19 mouse cellular contexts compared by ENCODE assay signal in the genomic region with DNA sequence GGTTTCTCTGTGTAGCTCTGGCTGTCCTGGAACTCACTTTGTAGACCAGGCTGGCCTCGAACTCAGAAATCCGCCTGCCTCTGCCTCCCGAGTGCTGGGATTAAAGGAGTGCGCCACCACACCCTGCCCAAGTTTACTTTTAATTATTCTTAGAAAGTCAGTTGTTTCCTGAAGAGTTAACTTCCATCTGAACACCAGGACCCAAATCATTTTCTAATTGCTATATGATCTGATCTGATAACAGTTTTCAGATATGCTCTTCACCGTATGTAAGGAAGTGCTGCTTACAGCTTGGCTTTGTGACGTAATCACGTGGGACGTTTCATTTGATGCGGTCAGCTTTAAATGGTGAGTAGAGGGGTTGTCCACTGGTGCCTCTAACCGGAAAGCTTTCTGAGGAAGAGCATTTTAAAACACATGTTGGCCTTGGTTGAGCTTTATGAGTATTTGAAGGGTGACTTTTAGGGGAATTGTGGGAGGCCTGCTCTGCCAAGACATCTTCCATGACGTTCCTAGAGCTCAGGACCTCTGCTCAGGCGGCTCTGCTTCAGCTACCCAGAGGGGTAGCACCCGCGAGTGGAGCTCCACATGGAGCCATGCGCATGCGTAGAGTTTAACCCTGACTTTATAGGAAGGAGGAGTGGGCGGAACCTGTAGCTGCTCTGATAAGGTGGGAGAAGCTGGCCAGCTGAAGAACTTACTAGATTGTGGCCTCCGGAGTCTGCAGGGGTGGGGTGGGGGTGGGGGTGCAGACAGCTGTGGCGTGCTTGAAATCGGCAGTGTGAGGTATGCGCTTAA. TPM values are rescaled to one million over a fixed set of nuclear protein-coding genes. Genes with fewer than 3 reads are reported as not detected.
DNase-seq lines count a peak whose midpoint lies in the region; ATAC-seq and TF ChIP-seq lines count a peak whose summit lies in the region.
"Had no signal": no experiment of that assay in that cellular context is flagged by ENCODE, and none has a peak within 500 bp of the region (broad histone marks: within the 10 kb centered on the region; RNA-seq: fewer than 3 reads in every experiment).

No protein-coding gene starts in this region.

- no peaks in the 10 kb centered on the region for H3K9me3 ChIP-seq in embryonic facial prominence, embryonic 15.5 days (replicated peaks)
- H3K9me3 ChIP-seq in embryonic facial prominence, embryonic 10.5 days, result no peaks in the 10 kb centered on the region
- H3K9me3 ChIP-seq in liver, postnatal 0 days (ENCODE audit: low read length), result no peaks in the 10 kb centered on the region
- no peaks in the 10 kb centered on the region for H3K9me3 ChIP-seq in liver, embryonic 14.5 days (ENCODE audit: control insufficient read depth, low read length)
- H3K9me3 ChIP-seq in forebrain, embryonic 14.5 days (replicated peaks; ENCODE audit: control insufficient read depth, low read length), result no peaks in the 10 kb centered on the region
- H3K9me3 ChIP-seq: forebrain, embryonic 13.5 days had no signal

- ATAC-seq in embryonic facial prominence, embryonic 15.5 days (ENCODE audit: insufficient number of reproducible peaks, low FRiP score, low TSS enrichment, low read depth), result 0 out of 2 replicates have a peak, but pooled peaks have one; percentile 11
- no peak for ATAC-seq in liver, postnatal 0 days
- ATAC-seq in liver, embryonic 14.5 days (ENCODE audit: insufficient read depth), result peak; percentile 25; the same call in 1 of the 2 replicates
- no peak for ATAC-seq in forebrain, embryonic 14.5 days
- ATAC-seq: forebrain, embryonic 13.5 days; hindbrain, embryonic 16.5 days; midbrain, embryonic 16.5 days had no signal

- no peak for DNase-seq in embryonic facial prominence, embryonic 10.5 days (ENCODE audit: low spot score)
- peak; percentile 50 for DNase-seq in liver
- no peak for DNase-seq in liver, postnatal 0 days
- DNase-seq in T-cell, adult 2 months (ENCODE audit: low spot score), result peak; percentile 59
- no peak for DNase-seq in liver, embryonic 14.5 days (ENCODE audit: low read depth in 3 of 3, low spot score in 3 of 3)
- DNase-seq in forebrain, embryonic 14.5 days (ENCODE audit: low spot score), result no peak
- DNase-seq in spleen, postnatal 14 days (ENCODE audit: low spot score in 2 of 2), result no peak
- DNase-seq: adrenal gland, postnatal 36 days; cerebellum, postnatal 25 days; heart, postnatal 4 days; kidney, adult 18-20 months; kidney, postnatal 10 days; lung, embryonic 14.5 days; retina, postnatal 1 day had no signal

- H3K4me1 ChIP-seq in embryonic facial prominence, embryonic 15.5 days, result 0 out of 2 replicates have a peak, but pooled peaks cover 3% of the 10 kb centered on the region
- peaks cover 9% of the 10 kb centered on the region for H3K4me1 ChIP-seq in embryonic facial prominence, embryonic 10.5 days
- no peaks in the 10 kb centered on the region; the same call in 1 of the 2 replicates for H3K4me1 ChIP-seq in liver, postnatal 0 days (ENCODE audit: insufficient read depth)
- H3K4me1 ChIP-seq in liver, embryonic 14.5 days (replicated peaks; ENCODE audit: control insufficient read depth in 2 of 2, insufficient read depth in 2 of 2, low read length in 1 of 2), result peaks cover 0 to 4% of the 10 kb centered on the region in 2 experiments; a peak in 2 of 4 replicates
- H3K4me1 ChIP-seq in forebrain, embryonic 14.5 days (ENCODE audit: control insufficient read depth, insufficient read depth, low read length), result no peaks in the 10 kb centered on the region
- H3K4me1 ChIP-seq: forebrain, embryonic 13.5 days had no signal

- 0 out of 2 replicates have a peak, but pooled peaks cover 7% of the 10 kb centered on the region for H3K36me3 ChIP-seq in embryonic facial prominence, embryonic 15.5 days
- peaks cover 12% of the 10 kb centered on the region; the same call in 1 of the 2 replicates for H3K36me3 ChIP-seq in embryonic facial prominence, embryonic 10.5 days (replicated peaks)
- 0 out of 2 replicates have a peak, but pooled peaks cover 2% of the 10 kb centered on the region for H3K36me3 ChIP-seq in liver, postnatal 0 days (replicated peaks; ENCODE audit: insufficient read depth, low read length)
- H3K36me3 ChIP-seq in liver, embryonic 14.5 days (replicated peaks; ENCODE audit: control insufficient read depth, insufficient read depth, low read depth), result no peaks in the 10 kb centered on the region; the same call in 1 of the 2 replicates
- H3K36me3 ChIP-seq in forebrain, embryonic 14.5 days (ENCODE audit: control insufficient read depth, insufficient read depth, low read length), result peaks cover 2% of the 10 kb centered on the region; the same call in 1 of the 2 replicates

- TF ChIP-seq CTCF in liver, postnatal 0 days (IDR thresholded peaks at IDR 0.05; ENCODE audit: low read depth), result no peak
- TF ChIP-seq CTCF in liver, embryonic 14.5 days (IDR thresholded peaks at IDR 0.05; ENCODE audit: low read depth), result no peak

- no peak overlapping the region for H3K27ac ChIP-seq in embryonic facial prominence, embryonic 15.5 days (replicated peaks)
- H3K27ac ChIP-seq in embryonic facial prominence, embryonic 10.5 days (replicated peaks), result no peak overlapping the region
- H3K27ac ChIP-seq in liver, postnatal 0 days (ENCODE audit: low read depth), result no peak overlapping the region
- H3K27ac ChIP-seq in liver, embryonic 14.5 days, result no peak overlapping the region
- H3K27ac ChIP-seq in forebrain, embryonic 14.5 days (ENCODE audit: low read depth, low read length), result no peak overlapping the region
- H3K27ac ChIP-seq: forebrain, embryonic 13.5 days; macrophage had no signal

- H3K27me3 ChIP-seq in embryonic facial prominence, embryonic 15.5 days, result no peaks in the 10 kb centered on the region
- H3K27me3 ChIP-seq in embryonic facial prominence, embryonic 10.5 days (replicated peaks; ENCODE audit: low read depth, poor library complexity, severe bottlenecking), result no peaks in the 10 kb centered on the region
- no peaks in the 10 kb centered on the region for H3K27me3 ChIP-seq in liver, postnatal 0 days (ENCODE audit: insufficient read depth, low read length)
- no peaks in the 10 kb centered on the region for H3K27me3 ChIP-seq in liver, embryonic 14.5 days (ENCODE audit: control insufficient read depth, insufficient read depth, low read length)
- H3K27me3 ChIP-seq in forebrain, embryonic 14.5 days (replicated peaks; ENCODE audit: control insufficient read depth, insufficient read depth, low read length), result no peaks in the 10 kb centered on the region
- H3K27me3 ChIP-seq: forebrain, embryonic 13.5 days had no signal

- 74% methylated on average over 21 of the region's 21 CpGs for WGBS in embryonic facial prominence, embryonic 15.5 days
- WGBS in embryonic facial prominence, embryonic 10.5 days, result 90% methylated on average over 21 of the region's 21 CpGs
- WGBS in liver, postnatal 0 days (ENCODE audit: insufficient replicate concordance), result 75% methylated on average over 21 of the region's 21 CpGs
- WGBS in liver, embryonic 14.5 days (ENCODE audit: insufficient replicate concordance), result 52% methylated on average over 21 of the region's 21 CpGs
- WGBS in forebrain, embryonic 14.5 days, result 92% methylated on average over 21 of the region's 21 CpGs

- no peak overlapping the region for H3K4me3 ChIP-seq in embryonic facial prominence, embryonic 15.5 days (replicated peaks)
- no peak overlapping the region for H3K4me3 ChIP-seq in embryonic facial prominence, embryonic 10.5 days
- no peak overlapping the region for H3K4me3 ChIP-seq in liver, postnatal 0 days (ENCODE audit: low read depth, low read length)
- no peak overlapping the region for H3K4me3 ChIP-seq in liver, embryonic 14.5 days (ENCODE audit: insufficient read depth in 1 of 2, low read depth in 2 of 2, low read length in 2 of 2)
- no peak overlapping the region for H3K4me3 ChIP-seq in forebrain, embryonic 14.5 days (ENCODE audit: low read depth, low read length)
- H3K4me3 ChIP-seq: forebrain, embryonic 13.5 days had no signal

- no peak overlapping the region for H3K9ac ChIP-seq in embryonic facial prominence, embryonic 15.5 days
- no peak overlapping the region for H3K9ac ChIP-seq in liver, postnatal 0 days (replicated peaks)
- no peak overlapping the region for H3K9ac ChIP-seq in liver, embryonic 14.5 days (replicated peaks)
- no peak overlapping the region for H3K9ac ChIP-seq in forebrain, embryonic 14.5 days (ENCODE audit: low read length)
- H3K9ac ChIP-seq: forebrain, embryonic 13.5 days; lung, embryonic 14.5 days had no signal

- no peak for TF ChIP-seq EP300 in liver, postnatal 0 days (IDR thresholded peaks at IDR 0.05; ENCODE audit: low read depth)
- TF ChIP-seq EP300 in liver, embryonic 14.5 days (IDR thresholded peaks at IDR 0.05; ENCODE audit: low read depth), result no peak

- H3K4me2 ChIP-seq in embryonic facial prominence, embryonic 15.5 days (replicated peaks), result no peak overlapping the region
- H3K4me2 ChIP-seq in liver, postnatal 0 days (ENCODE audit: low read depth, low read length), result no peak overlapping the region
- 0 out of 2 replicates have a peak overlapping the region, but pooled peaks have one; percentile 6 for H3K4me2 ChIP-seq in liver, embryonic 14.5 days (ENCODE audit: low read depth)
- no peak overlapping the region for H3K4me2 ChIP-seq in forebrain, embryonic 14.5 days (ENCODE audit: low read length)
- H3K4me2 ChIP-seq: forebrain, embryonic 13.5 days; lung, embryonic 14.5 days had no signal

RNA-seq across cellular contexts. Expression of gene Bach1, which starts 39.3 kb away (rescaled TPM):
- 13.0 and 14.4 TPM in 2 replicates for polyA plus RNA-seq in embryonic facial prominence, embryonic 15.5 days (2015; fragmentation: Nextera tagmentation; extraction: Ambion mirVana)
- 14.1 and 14.4 TPM in 2 replicates for polyA plus RNA-seq in embryonic facial prominence, embryonic 10.5 days (2016; fragmentation: Nextera tagmentation; extraction: Ambion mirVana)
- 5.4 and 5.9 TPM in 2 replicates for polyA plus RNA-seq in liver, postnatal 0 days (2015; fragmentation: Nextera tagmentation; extraction: Ambion mirVana)
- 4.0 and 5.4 TPM in 2 replicates for polyA plus RNA-seq in liver, embryonic 14.5 days (2012; rRNA removed)
- polyA plus RNA-seq in liver, embryonic 14.5 days (2014; fragmentation: Nextera tagmentation; extraction: Ambion mirVana), result 4.2 and 5.8 TPM in 2 replicates
- polyA plus RNA-seq in forebrain, embryonic 14.5 days (2014; fragmentation: Nextera tagmentation; extraction: Ambion mirVana), result 17.2 and 25.0 TPM in 2 replicates

Comparison
In these comparisons a context has a peak if more than half of its experiments do, and no peak if none do; other contexts are left out.
1. ATAC-seq: peak in embryonic facial prominence, embryonic 15.5 days (single experiment) and liver, embryonic 14.5 days (single experiment); none in liver, postnatal 0 days (single experiment) and forebrain, embryonic 14.5 days (single experiment).
2. DNase-seq: peak in liver (single experiment) and T-cell, adult 2 months (single experiment); none in embryonic facial prominence, embryonic 10.5 days (single experiment), liver, postnatal 0 days (single experiment), liver, embryonic 14.5 days (0 of 3), forebrain, embryonic 14.5 days (single experiment) and spleen, postnatal 14 days (0 of 2).